Mouse (Mus musculus): ENCODE results near the gene Cd248. TPM values are rescaled to one million over a fixed set of nuclear protein-coding genes. Genes with fewer than 3 reads are reported as not detected.

Gene Cd248
- polyA plus RNA-seq, 1 experiment, result 3.2 TPM

GRCm38 (mm10) chr19:5073028-5073427 lies 5.2 kb downstream of the Cd248 start:
- no peaks in the 10 kb centered on the region for H3K79me3 ChIP-seq (ENCODE audit: low read depth)
- H3K79me2 ChIP-seq (ENCODE audit: control insufficient read depth, insufficient read depth), result no peaks in the 10 kb centered on the region
- no peaks in the 10 kb centered on the region for H3K27me3 ChIP-seq (ENCODE audit: control insufficient read depth, insufficient read depth, insufficient read length)
- no peak overlapping the region for H3ac ChIP-seq (ENCODE audit: control insufficient read depth, insufficient read length, low read depth)
- H3K4me3 ChIP-seq (ENCODE audit: insufficient read depth, poor library complexity, severe bottlenecking), result no peak overlapping the region
- no peaks in the 10 kb centered on the region for H3K36me3 ChIP-seq (ENCODE audit: control insufficient read depth, insufficient read depth)
- TF ChIP-seq CTCF (IDR thresholded peaks at IDR 0.05; ENCODE audit: control insufficient read depth, insufficient read depth, insufficient read length) (peak; percentile 19), FOSL1 (IDR thresholded peaks at IDR 0.05; ENCODE audit: insufficient read depth, low read length, poor library complexity, severe bottlenecking) (no peak)

DNA sequence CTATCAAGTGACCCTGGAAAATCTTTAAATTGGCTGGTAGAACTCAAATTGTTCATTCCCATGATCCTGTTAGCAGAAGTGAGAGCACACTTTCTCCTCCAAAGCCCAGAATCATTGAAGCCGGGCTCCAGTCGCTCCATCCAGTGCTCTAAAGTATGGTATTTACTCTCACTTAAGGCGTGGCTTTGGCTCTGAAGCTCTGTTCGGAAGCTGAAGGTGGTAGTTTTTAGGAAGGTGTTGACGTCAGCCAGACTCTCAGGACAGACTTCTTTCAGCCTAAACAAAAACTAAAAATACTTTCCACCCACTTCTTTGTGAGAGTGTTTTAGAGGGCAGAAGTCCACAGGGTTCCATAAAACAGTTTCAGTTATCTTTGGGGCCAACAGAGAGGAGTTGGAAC lies 5.6 kb downstream of the Cd248 start:
- H3K4me3 ChIP-seq (ENCODE audit: insufficient read depth, poor library complexity, severe bottlenecking), result no peak overlapping the region

GRCm38 (mm10) chr19:5079279-5079678 lies 11.4 kb downstream of the Cd248 start:
- no peaks in the 10 kb centered on the region for H3K27me3 ChIP-seq (ENCODE audit: control insufficient read depth, insufficient read depth, insufficient read length)
- no peak overlapping the region for H3K4me3 ChIP-seq (ENCODE audit: insufficient read depth, poor library complexity, severe bottlenecking)

More for the DNA sequence above, 5.6 kb downstream of the Cd248 start:
- H3K27me3 ChIP-seq (ENCODE audit: control insufficient read depth, insufficient read depth, insufficient read length), result no peaks in the 10 kb centered on the region
- no peaks in the 10 kb centered on the region for H3K79me3 ChIP-seq (ENCODE audit: low read depth)
- no peak overlapping the region for H3ac ChIP-seq (ENCODE audit: control insufficient read depth, insufficient read length, low read depth)
- TF ChIP-seq CEBPB (IDR thresholded peaks at IDR 0.05; ENCODE audit: low read depth), result no peak
- TF ChIP-seq FOSL1 (IDR thresholded peaks at IDR 0.05; ENCODE audit: insufficient read depth, low read length, poor library complexity, severe bottlenecking), result no peak
- no peak for TF ChIP-seq MYOG (IDR thresholded peaks at IDR 0.05; ENCODE audit: control insufficient read depth, extremely low read depth, insufficient read length)
- TF ChIP-seq CTCF (IDR thresholded peaks at IDR 0.05; ENCODE audit: control insufficient read depth, insufficient read depth, insufficient read length), result no peak
- no peak for TF ChIP-seq USF1 (IDR thresholded peaks at IDR 0.05; ENCODE audit: low read depth)
- no peak for TF ChIP-seq MAX (IDR thresholded peaks at IDR 0.05)
- no peak for TF ChIP-seq MYOD1 (IDR thresholded peaks at IDR 0.05; ENCODE audit: control insufficient read depth, insufficient read length, low read depth)
- H3K36me3 ChIP-seq (ENCODE audit: control insufficient read depth, insufficient read depth), result no peaks in the 10 kb centered on the region
- no peaks in the 10 kb centered on the region for H3K79me2 ChIP-seq (ENCODE audit: control insufficient read depth, insufficient read depth)

GRCm38 (mm10) chr19:5082005-5082404 lies 14.1 kb downstream of the Cd248 start:
- Histone ChIP-seq H3K79me3 (ENCODE audit: low read depth) (no peaks in the 10 kb centered on the region), H3K27me3 (ENCODE audit: control insufficient read depth, insufficient read depth, insufficient read length) (no peaks in the 10 kb centered on the region), H3ac (ENCODE audit: control insufficient read depth, insufficient read length, low read depth) (no peak overlapping the region), H3K36me3 (ENCODE audit: control insufficient read depth, insufficient read depth) (no peaks in the 10 kb centered on the region), H3K4me3 (ENCODE audit: insufficient read depth, poor library complexity, severe bottlenecking) (no peak overlapping the region), H3K79me2 (ENCODE audit: control insufficient read depth, insufficient read depth) (no peaks in the 10 kb centered on the region)
- TF ChIP-seq FOSL1 (IDR thresholded peaks at IDR 0.05; ENCODE audit: insufficient read depth, low read length, poor library complexity, severe bottlenecking), result no peak
- no peak for TF ChIP-seq MYOG (IDR thresholded peaks at IDR 0.05; ENCODE audit: control insufficient read depth, extremely low read depth, insufficient read length)
- TF ChIP-seq CEBPB (IDR thresholded peaks at IDR 0.05; ENCODE audit: low read depth), result no peak
- no peak for TF ChIP-seq MYOD1 (IDR thresholded peaks at IDR 0.05; ENCODE audit: control insufficient read depth, insufficient read length, low read depth)
- TF ChIP-seq MAX (IDR thresholded peaks at IDR 0.05), result no peak
- no peak for TF ChIP-seq CTCF (IDR thresholded peaks at IDR 0.05; ENCODE audit: control insufficient read depth, insufficient read depth, insufficient read length)
- TF ChIP-seq USF1 (IDR thresholded peaks at IDR 0.05; ENCODE audit: low read depth), result no peak

More at GRCm38 (mm10) chr19:5079279-5079678, 11.4 kb downstream of the Cd248 start:
- H3ac ChIP-seq (ENCODE audit: control insufficient read depth, insufficient read length, low read depth), result no peak overlapping the region
- TF ChIP-seq MYOD1 (IDR thresholded peaks at IDR 0.05; ENCODE audit: control insufficient read depth, insufficient read length, low read depth), result no peak
- TF ChIP-seq CEBPB (IDR thresholded peaks at IDR 0.05; ENCODE audit: low read depth), result no peak
- no peak for TF ChIP-seq MYOG (IDR thresholded peaks at IDR 0.05; ENCODE audit: control insufficient read depth, extremely low read depth, insufficient read length)
- peak; percentile 48 for TF ChIP-seq USF1 (IDR thresholded peaks at IDR 0.05; ENCODE audit: low read depth)
- TF ChIP-seq CTCF (IDR thresholded peaks at IDR 0.05; ENCODE audit: control insufficient read depth, insufficient read depth, insufficient read length), result no peak
- TF ChIP-seq MAX (IDR thresholded peaks at IDR 0.05), result no peak
- no peak for TF ChIP-seq FOSL1 (IDR thresholded peaks at IDR 0.05; ENCODE audit: insufficient read depth, low read length, poor library complexity, severe bottlenecking)
- no peaks in the 10 kb centered on the region for H3K79me2 ChIP-seq (ENCODE audit: control insufficient read depth, insufficient read depth)
- no peaks in the 10 kb centered on the region for H3K79me3 ChIP-seq (ENCODE audit: low read depth)
- no peaks in the 10 kb centered on the region for H3K36me3 ChIP-seq (ENCODE audit: control insufficient read depth, insufficient read depth)

GRCm38 (mm10) chr19:5082596-5082995 lies 14.7 kb downstream of the Cd248 start:
- Histone ChIP-seq H3ac (ENCODE audit: control insufficient read depth, insufficient read length, low read depth) (peak overlapping the region; percentile 6), H3K79me2 (ENCODE audit: control insufficient read depth, insufficient read depth) (no peaks in the 10 kb centered on the region), H3K4me3 (ENCODE audit: insufficient read depth, poor library complexity, severe bottlenecking) (no peak overlapping the region), H3K36me3 (ENCODE audit: control insufficient read depth, insufficient read depth) (no peaks in the 10 kb centered on the region), H3K79me3 (ENCODE audit: low read depth) (no peaks in the 10 kb centered on the region), H3K27me3 (ENCODE audit: control insufficient read depth, insufficient read depth, insufficient read length) (no peaks in the 10 kb centered on the region)
- no peak for TF ChIP-seq CEBPB (IDR thresholded peaks at IDR 0.05; ENCODE audit: low read depth)
- TF ChIP-seq MYOG (IDR thresholded peaks at IDR 0.05; ENCODE audit: control insufficient read depth, extremely low read depth, insufficient read length), result no peak
- no peak for TF ChIP-seq MYOD1 (IDR thresholded peaks at IDR 0.05; ENCODE audit: control insufficient read depth, insufficient read length, low read depth)
- TF ChIP-seq CTCF (IDR thresholded peaks at IDR 0.05; ENCODE audit: control insufficient read depth, insufficient read depth, insufficient read length), result no peak
- TF ChIP-seq FOSL1 (IDR thresholded peaks at IDR 0.05; ENCODE audit: insufficient read depth, low read length, poor library complexity, severe bottlenecking), result no peak
- no peak for TF ChIP-seq MAX (IDR thresholded peaks at IDR 0.05)
- no peak for TF ChIP-seq USF1 (IDR thresholded peaks at IDR 0.05; ENCODE audit: low read depth)

Measured in C2C12 (cell line).